Mouse (Mus musculus) gastrocnemius, adult 2 months (tissue): ENCODE measurements around the gene Gng3. TPM values are rescaled to one million over a fixed set of nuclear protein-coding genes. Genes with fewer than 3 reads are reported as not detected.
A peak's percentile ranks its signal among the peaks of the same experiment; 100 is the strongest.

Experiments
- DNase-seq: peaks from one replicate; pipeline ENCODE4 v3.0.0; 2022
- H3K27ac ChIP-seq: fragments of 200-600 bp; 2 replicates; pipeline ENCODE4 v1.8.1; 2022; ENCODE audit warnings: mild to moderate bottlenecking
- H3K4me3 ChIP-seq: fragments of 200-600 bp; 2 replicates; pipeline ENCODE4 v1.8.1; 2022; ENCODE audit warnings: mild to moderate bottlenecking, moderate library complexity
- CTCF ChIP-seq: fragments of 200-600 bp; IDR thresholded peaks from 2 replicates; pipeline ENCODE4 v1.8.1; 2022; ENCODE audit warnings: antibody characterized with exemption, mild to moderate bottlenecking, moderate library complexity
- intact Hi-C: fragments of 180-260 bp; cut with DNase I; formaldehyde crosslinking; loops from one replicate; pipeline ENCODE4 v1.15.1; 2025
- total RNA-seq, 2 experiments: library from RNA; stranded (reverse); gene quantifications; 2 replicates each; pipeline ENCODE4 v1.2.3; 2021

Gng3 gene
- total RNA-seq, 2 experiments from 2014 or later = not detected

GRCm38 (mm10) chr19:8864265-8864664 is 25.3 kb upstream of the Gng3 start:
- no peak for DNase-seq
- no peak overlapping the region for H3K27ac ChIP-seq
- no peak for TF ChIP-seq CTCF
- H3K4me3 ChIP-seq = no peak overlapping the region
- intact Hi-C loops = no loop called here

- Histone ChIP-seq H3K27ac (no peak overlapping the region), H3K4me3 (no peak overlapping the region)
- no peak for DNase-seq
- peak; percentile 54 for TF ChIP-seq CTCF
- intact Hi-C loops = no loop called here
These were observed 20.0 kb upstream of the Gng3 start for GRCm38 (mm10) chr19:8859018-8859417.

- Histone ChIP-seq H3K27ac (no peak overlapping the region), H3K4me3 (no peak overlapping the region)
- TF ChIP-seq CTCF = peak; percentile 79
- intact Hi-C loops = loop anchor here (1.0 kb wide), 1 partner anchor 253 kb away; no protein-coding TSS in a partner anchor
- DNase-seq = peak; percentile 62
These were observed 18.7 kb upstream of the Gng3 start for GRCm38 (mm10) chr19:8857689-8858088.

- intact Hi-C loops = no loop called here
- peak overlapping the region; percentile 67 for H3K4me3 ChIP-seq
- DNase-seq = no peak
- no peak overlapping the region for H3K27ac ChIP-seq
- no peak for TF ChIP-seq CTCF
These were observed 14.1 kb upstream of the Gng3 start for GRCm38 (mm10) chr19:8853117-8853516.

GRCm38 (mm10) chr19:8852236-8852928 is 13.4 kb upstream of the Gng3 start:
- Histone ChIP-seq H3K27ac (peak overlapping the region; percentile 88), H3K4me3 (peak overlapping the region; percentile 67)
- intact Hi-C loops = no loop called here
- TF ChIP-seq CTCF = no peak
- DNase-seq = peak; percentile 81

GRCm38 (mm10) chr19:8851639-8852038 is 12.6 kb upstream of the Gng3 start:
- intact Hi-C loops = no loop called here
- H3K27ac ChIP-seq = peak overlapping the region; percentile 88
- DNase-seq = no peak
- peak overlapping the region; percentile 67 for H3K4me3 ChIP-seq
- TF ChIP-seq CTCF = no peak

- no peak for TF ChIP-seq CTCF
- Histone ChIP-seq H3K4me3 (peak within 1 kb of the TSS; percentile 67), H3K27ac (peak within 1 kb of the TSS; percentile 88)
- intact Hi-C loops = no loop called here
- peak; percentile 78 for DNase-seq
These were observed 11.5 kb upstream of the Gng3 start, which contains the start of gene Lrrn4cl for GRCm38 (mm10) chr19:8850402-8850901. TSS of gene Lrrn4cl (plus strand) at chr19:8850768.

GRCm38 (mm10) chr19:8848356-8848755 is 9.4 kb upstream of the Gng3 start:
- DNase-seq = no peak
- Histone ChIP-seq H3K4me3 (no peak overlapping the region), H3K27ac (no peak overlapping the region)
- intact Hi-C loops = no loop called here
- TF ChIP-seq CTCF = no peak

- TF ChIP-seq CTCF = peak; percentile 81
- H3K4me3 ChIP-seq = no peak overlapping the region
- intact Hi-C loops = loop anchor here (2.0 kb wide), 1 partner anchor 266 kb away; no protein-coding TSS in a partner anchor
- peak overlapping the region; percentile 20 for H3K27ac ChIP-seq
- peak; percentile 82 for DNase-seq
These were observed 5.6 kb upstream of the Gng3 start for GRCm38 (mm10) chr19:8844371-8845129.

GRCm38 (mm10) chr19:8842961-8843360 is 4.0 kb upstream of the Gng3 start:
- no peak overlapping the region for H3K4me3 ChIP-seq
- H3K27ac ChIP-seq = no peak overlapping the region
- intact Hi-C loops = no loop called here
- TF ChIP-seq CTCF = no peak
- DNase-seq = no peak

GRCm38 (mm10) chr19:8841012-8841411 is 2.0 kb upstream of the Gng3 start:
- no peak for TF ChIP-seq CTCF
- Histone ChIP-seq H3K27ac (peak overlapping the region; percentile 71), H3K4me3 (peak overlapping the region; percentile 82)
- no peak for DNase-seq
- intact Hi-C loops = no loop called here

- peak; percentile 75 for DNase-seq
- intact Hi-C loops = no loop called here
- TF ChIP-seq CTCF = no peak
- Histone ChIP-seq H3K4me3 (peak overlapping the region; percentile 82), H3K27ac (peak overlapping the region; percentile 71)
These were observed 1.2 kb upstream of the Gng3 start for GRCm38 (mm10) chr19:8839908-8840791.
